8 mouse cellular contexts compared by ENCODE assay signal in the genomic region with DNA sequence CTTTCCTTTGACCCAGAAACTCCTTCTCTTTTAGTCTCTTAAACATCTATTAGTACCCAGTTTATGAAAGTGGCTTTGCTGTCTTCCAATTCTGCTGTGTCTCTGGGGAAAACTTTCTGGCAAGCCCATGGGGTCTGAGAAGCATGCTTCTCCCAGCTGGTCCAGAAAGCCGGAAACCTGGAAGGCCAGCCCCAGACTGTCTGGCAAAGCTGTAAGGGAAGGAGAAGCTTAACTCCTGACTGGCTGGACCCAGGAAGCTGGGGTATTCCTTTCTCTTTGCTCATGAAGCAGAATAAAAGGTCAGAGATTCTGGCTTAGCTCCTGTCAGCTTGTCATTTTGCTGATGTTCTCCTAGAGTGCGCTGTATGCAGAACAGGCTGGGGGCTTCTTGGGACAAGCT.
DNase-seq lines count a peak whose midpoint lies in the region; ATAC-seq lines count a peak whose summit lies in the region.

No protein-coding gene starts in this region.

- peak; percentile 87 for ATAC-seq in hindbrain, embryonic 15.5 days (ENCODE audit: low FRiP score, low read depth)
- 0 out of 2 replicates have a peak, but pooled peaks have one; percentile 23 for ATAC-seq in intestine, embryonic 15.5 days

- DNase-seq in hindbrain, embryonic 10.5 days (ENCODE audit: low spot score): no peak
- peak; percentile 18 to 72 for DNase-seq in adrenal gland, adult (ENCODE audit: inconsistent age in 2 of 2, low spot score in 1 of 2)
- peak; percentile 82 for DNase-seq in gastrocnemius, adult 18-20 months (ENCODE audit: low spot score)
- peak; percentile 25 for DNase-seq in ovary, adult 18-20 months (ENCODE audit: low spot score)
- DNase-seq in thymus, postnatal 25 days: no peak
- no peak for DNase-seq in frontal cortex, postnatal 14 days (ENCODE audit: low spot score in 2 of 2)

- no peaks in the 10 kb centered on the region for H3K9me3 ChIP-seq in hindbrain, embryonic 15.5 days
- no peaks in the 10 kb centered on the region for H3K9me3 ChIP-seq in hindbrain, embryonic 10.5 days
- H3K9me3 ChIP-seq in intestine, embryonic 15.5 days: no peaks in the 10 kb centered on the region

- H3K36me3 ChIP-seq in hindbrain, embryonic 15.5 days: no peaks in the 10 kb centered on the region
- H3K36me3 ChIP-seq in hindbrain, embryonic 10.5 days: no peaks in the 10 kb centered on the region
- no peaks in the 10 kb centered on the region for H3K36me3 ChIP-seq in intestine, embryonic 15.5 days

- no peak overlapping the region for H3K4me2 ChIP-seq in hindbrain, embryonic 15.5 days
- H3K4me2 ChIP-seq in intestine, embryonic 15.5 days (replicated peaks): no peak overlapping the region

- H3K27ac ChIP-seq in hindbrain, embryonic 15.5 days (replicated peaks): 0 out of 2 replicates have a peak overlapping the region, but pooled peaks have one; percentile 1
- H3K27ac ChIP-seq in hindbrain, embryonic 10.5 days: no peak overlapping the region
- H3K27ac ChIP-seq in intestine, embryonic 15.5 days: no peak overlapping the region; the same call in 1 of the 2 replicates

- no peak overlapping the region for H3K9ac ChIP-seq in hindbrain, embryonic 15.5 days
- H3K9ac ChIP-seq in intestine, embryonic 15.5 days: no peak overlapping the region

- peaks cover 9% of the 10 kb centered on the region; the same call in 1 of the 2 replicates for H3K4me1 ChIP-seq in hindbrain, embryonic 15.5 days (replicated peaks)
- H3K4me1 ChIP-seq in hindbrain, embryonic 10.5 days (replicated peaks): no peaks in the 10 kb centered on the region
- H3K4me1 ChIP-seq in intestine, embryonic 15.5 days (replicated peaks): no peaks in the 10 kb centered on the region

- WGBS in hindbrain, embryonic 15.5 days: 56% methylated on average over 2 of the region's 2 CpGs
- 60% methylated on average over 2 of the region's 2 CpGs for WGBS in hindbrain, embryonic 10.5 days
- WGBS in intestine, embryonic 15.5 days: 60% methylated on average over 2 of the region's 2 CpGs

- H3K27me3 ChIP-seq in hindbrain, embryonic 15.5 days: no peaks in the 10 kb centered on the region
- no peaks in the 10 kb centered on the region for H3K27me3 ChIP-seq in hindbrain, embryonic 10.5 days (ENCODE audit: insufficient read depth, poor library complexity, severe bottlenecking)
- H3K27me3 ChIP-seq in intestine, embryonic 15.5 days (replicated peaks): no peaks in the 10 kb centered on the region

- no peak overlapping the region for H3K4me3 ChIP-seq in hindbrain, embryonic 15.5 days
- H3K4me3 ChIP-seq in hindbrain, embryonic 10.5 days: no peak overlapping the region
- H3K4me3 ChIP-seq in intestine, embryonic 15.5 days (replicated peaks): no peak overlapping the region

Comparison
In these comparisons a context has a peak if more than half of its experiments do, and no peak if none do; other contexts are left out.
1. DNase-seq: peak in adrenal gland, adult (2 of 2), gastrocnemius, adult 18-20 months (single experiment) and ovary, adult 18-20 months (single experiment); none in hindbrain, embryonic 10.5 days (single experiment), thymus, postnatal 25 days (single experiment) and frontal cortex, postnatal 14 days (0 of 2).